In the genomic region with DNA sequence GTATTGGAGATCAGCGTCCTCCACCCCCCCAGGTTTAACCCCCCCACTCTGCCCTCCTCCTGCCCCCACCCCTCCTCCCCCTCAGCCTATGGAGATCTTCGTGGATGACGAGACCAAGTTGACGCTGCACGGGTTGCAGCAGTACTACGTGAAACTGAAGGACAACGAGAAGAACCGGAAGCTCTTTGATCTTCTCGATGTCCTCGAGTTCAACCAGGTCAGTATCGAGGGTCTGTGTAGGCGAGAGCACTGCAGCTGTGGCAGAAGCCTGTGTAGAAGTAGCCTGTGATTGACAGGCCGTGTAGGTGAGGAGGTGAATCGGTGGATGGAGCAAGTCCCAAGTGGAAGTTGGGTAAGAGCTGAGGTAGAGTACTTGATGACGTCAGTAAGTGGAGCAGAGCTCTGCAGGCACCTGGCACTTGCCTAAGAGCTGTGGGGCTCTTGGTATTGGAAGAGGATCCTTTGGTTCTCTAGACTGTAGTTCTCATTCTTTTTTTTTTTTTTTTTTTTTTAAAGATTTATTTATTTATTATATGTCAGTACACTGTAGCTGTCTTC, we compare ENCODE assay signal across 1 mouse cellular context.
TF ChIP-seq lines count a peak whose summit lies in the region.

No protein-coding gene starts in this region.

TF ChIP-seq in MEL, 35 proteins besides CTCF, POLR2A, EP300 and RAD21:
- no peak for TF ChIP-seq E2F4 (IDR thresholded peaks at IDR 0.05; ENCODE audit: borderline replicate concordance, low read depth, low read length)
- 0 out of 2 replicates have a peak, but pooled peaks have one; percentile 3 for TF ChIP-seq ZMIZ1 (IDR thresholded peaks at IDR 0.05; ENCODE audit: low read depth, low read length)
- TF ChIP-seq POLR2AphosphoS5 (IDR thresholded peaks at IDR 0.05; ENCODE audit: borderline replicate concordance, low read depth, low read length): 0 out of 2 replicates have a peak, but pooled peaks have one; percentile 30
